Mouse (Mus musculus): ENCODE measurements around the gene Ddx21. TPM values are rescaled to one million over a fixed set of nuclear protein-coding genes. Genes with fewer than 3 reads are reported as not detected.
"Not testable (repeated sequence)": the region's sequence is repeated elsewhere in the genome, so short reads cannot be mapped to it uniquely, and the experiment has no call there.

The Ddx21 gene
- polyA plus RNA-seq, 1 experiment from 2014 or later, result 35.4 TPM

DNA sequence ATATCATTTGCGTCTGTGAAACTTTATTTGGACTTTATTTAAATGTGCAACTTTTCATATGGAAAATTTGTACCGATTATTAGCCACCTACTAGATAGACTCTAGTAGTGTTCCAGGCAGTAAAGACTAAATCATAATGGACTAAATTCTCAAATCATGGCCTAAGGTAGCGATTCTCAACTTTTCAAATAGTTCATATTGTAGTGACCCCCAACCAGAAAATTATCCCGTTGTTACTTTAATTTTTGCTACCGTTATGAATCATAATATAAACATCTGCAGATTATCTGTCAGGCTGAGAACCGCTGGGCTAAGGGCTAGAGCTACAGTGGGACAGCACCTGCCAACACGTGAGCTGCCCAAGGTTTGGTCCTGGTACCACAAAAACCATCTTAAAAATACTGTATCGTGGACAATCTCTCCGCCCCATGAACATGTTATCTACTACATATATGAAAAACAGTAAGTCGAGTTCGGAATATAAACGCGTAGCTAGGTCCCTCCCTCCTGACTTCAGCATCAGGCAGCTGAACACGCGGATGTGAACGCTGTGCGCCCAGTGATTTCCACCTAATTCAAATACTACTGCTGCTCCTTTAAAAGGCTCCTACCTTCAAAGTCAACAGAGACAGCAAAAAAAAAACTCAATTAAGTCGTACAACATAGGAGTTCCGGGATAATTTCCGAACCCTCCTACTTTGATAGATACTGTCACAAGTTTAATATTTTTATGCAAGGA is 859 bp downstream of the Ddx21 start:
- Histone ChIP-seq H3K9me3 (ENCODE audit: low read depth, low read length) (no peaks in the 10 kb centered on the region), H3K4me3 (ENCODE audit: low read depth, low read length) (peak overlapping the region; percentile 72), H3K4me2 (peak overlapping the region; percentile 88), H3K4me1 (ENCODE audit: insufficient read depth) (peaks cover 3% of the 10 kb centered on the region), H3K9ac (peak overlapping the region; percentile 62), H3K27me3 (ENCODE audit: insufficient read depth, low read length) (no peaks in the 10 kb centered on the region), H3K27ac (ENCODE audit: low read depth) (no peak overlapping the region), H3K36me3 (ENCODE audit: insufficient read depth) (peaks cover 21% of the 10 kb centered on the region)
- no peak for TF ChIP-seq CTCF (IDR thresholded peaks at IDR 0.05; ENCODE audit: low read depth)
- ATAC-seq (ENCODE audit: insufficient read depth) (no peak), DNase-seq (peak; percentile 37)
- 9% methylated on average over 20 of the region's 20 CpGs for WGBS

GRCm38 (mm10) chr10:62600056-62600455 is 2.0 kb downstream of the Ddx21 start:
- Histone ChIP-seq H3K4me3 (ENCODE audit: low read depth, low read length) (no peak overlapping the region), H3K27ac (ENCODE audit: low read depth) (no peak overlapping the region), H3K9ac (no peak overlapping the region), H3K4me2 (no peak overlapping the region), H3K27me3 (ENCODE audit: insufficient read depth, low read length) (no peaks in the 10 kb centered on the region), H3K4me1 (ENCODE audit: insufficient read depth) (peaks cover 3% of the 10 kb centered on the region), H3K36me3 (ENCODE audit: insufficient read depth) (peaks cover 32% of the 10 kb centered on the region), H3K9me3 (ENCODE audit: low read depth, low read length) (no peaks in the 10 kb centered on the region)
- no peak for ATAC-seq (ENCODE audit: insufficient read depth)
- TF ChIP-seq CTCF (IDR thresholded peaks at IDR 0.05; ENCODE audit: low read depth), result no peak
- DNase-seq, result no peak
- WGBS, result 84% methylated on average over 6 of the region's 6 CpGs

- 89% methylated on average over 3 of the region's 3 CpGs for WGBS
These were observed 2.8 kb downstream of the Ddx21 start for GRCm38 (mm10) chr10:62599311-62599710.

DNA sequence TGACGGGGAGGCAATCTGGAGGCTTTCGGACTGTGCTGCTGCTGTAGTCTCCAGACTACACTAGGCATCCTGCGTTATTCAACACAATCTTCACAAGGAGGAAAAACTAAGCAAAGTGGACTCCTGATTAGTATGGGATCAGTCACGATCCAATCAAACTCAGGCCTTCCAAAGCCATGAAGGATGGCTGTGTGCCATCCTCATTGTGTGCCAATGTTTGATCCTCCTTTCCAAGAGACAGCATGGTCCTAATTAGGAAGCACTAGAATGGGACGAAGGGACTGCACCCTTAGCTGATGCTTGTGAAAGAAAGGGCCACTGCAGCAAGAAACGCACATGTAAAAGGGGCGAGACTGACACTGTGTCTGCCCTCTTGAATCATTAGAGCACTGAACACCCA is 9.6 kb downstream of the Ddx21 start:
- H3K4me1 ChIP-seq (ENCODE audit: insufficient read depth), result no peaks in the 10 kb centered on the region
- H3K9ac ChIP-seq, result no peak overlapping the region
- TF ChIP-seq CTCF (IDR thresholded peaks at IDR 0.05; ENCODE audit: low read depth), result no peak
- ATAC-seq (ENCODE audit: insufficient read depth), result no peak
- H3K9me3 ChIP-seq (ENCODE audit: low read depth, low read length), result no peaks in the 10 kb centered on the region
- H3K27ac ChIP-seq (ENCODE audit: low read depth), result no peak overlapping the region
- no peak for DNase-seq
- H3K36me3 ChIP-seq (ENCODE audit: insufficient read depth), result peaks cover 95% of the 10 kb centered on the region
- H3K4me3 ChIP-seq (ENCODE audit: low read depth, low read length), result no peak overlapping the region
- H3K4me2 ChIP-seq, result no peak overlapping the region
- WGBS, result 85% methylated on average over 7 of the region's 7 CpGs
- H3K27me3 ChIP-seq (ENCODE audit: insufficient read depth, low read length), result no peaks in the 10 kb centered on the region

More at GRCm38 (mm10) chr10:62599311-62599710, 2.8 kb downstream of the Ddx21 start:
- H3K36me3 ChIP-seq (ENCODE audit: insufficient read depth), result peaks cover 40% of the 10 kb centered on the region
- not testable (repeated sequence) for H3K4me1 ChIP-seq (ENCODE audit: insufficient read depth); H3K27ac ChIP-seq (ENCODE audit: low read depth); H3K27me3 ChIP-seq (ENCODE audit: insufficient read depth, low read length); H3K9me3 ChIP-seq (ENCODE audit: low read depth, low read length); DNase-seq; ATAC-seq (ENCODE audit: insufficient read depth); H3K4me2 ChIP-seq; H3K9ac ChIP-seq; H3K4me3 ChIP-seq (ENCODE audit: low read depth, low read length)

DNA sequence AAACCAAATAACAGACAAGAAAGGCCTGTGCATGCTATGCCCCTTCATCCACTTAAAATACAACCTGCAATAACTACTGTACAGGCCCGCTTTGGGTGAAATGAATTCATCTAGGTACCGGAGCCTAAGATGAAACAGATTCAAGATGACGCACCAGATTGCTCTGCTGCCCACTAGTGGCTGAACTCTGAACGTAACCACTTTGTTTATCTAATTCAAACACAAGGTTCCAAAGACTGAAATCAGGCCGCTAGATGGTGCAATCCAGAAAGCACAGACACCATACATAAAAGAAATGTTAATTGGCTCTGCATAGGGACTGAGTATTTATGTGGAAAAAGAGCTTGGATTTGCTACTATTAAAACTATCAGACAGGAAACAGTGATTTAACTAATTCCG is 11.9 kb downstream of the Ddx21 start:
- Histone ChIP-seq H3K4me2 (no peak overlapping the region), H3K4me3 (ENCODE audit: low read depth, low read length) (no peak overlapping the region), H3K27me3 (ENCODE audit: insufficient read depth, low read length) (no peaks in the 10 kb centered on the region), H3K4me1 (ENCODE audit: insufficient read depth) (no peaks in the 10 kb centered on the region), H3K36me3 (ENCODE audit: insufficient read depth) (peaks cover 98% of the 10 kb centered on the region), H3K9ac (no peak overlapping the region), H3K27ac (ENCODE audit: low read depth) (no peak overlapping the region), H3K9me3 (ENCODE audit: low read depth, low read length) (no peaks in the 10 kb centered on the region)
- WGBS, result 36% methylated on average over 6 of the region's 6 CpGs
- 0 out of 2 replicates have a peak, but pooled peaks have one; percentile 62 for ATAC-seq (ENCODE audit: insufficient read depth)
- DNase-seq, result peak; percentile 97
- TF ChIP-seq CTCF (IDR thresholded peaks at IDR 0.05; ENCODE audit: low read depth), result peak; percentile 92

GRCm38 (mm10) chr10:62588616-62589015 is 13.5 kb downstream of the Ddx21 start:
- no peak for TF ChIP-seq CTCF (IDR thresholded peaks at IDR 0.05; ENCODE audit: low read depth)
- H3K36me3 ChIP-seq (ENCODE audit: insufficient read depth), result peaks cover 99% of the 10 kb centered on the region
- no peaks in the 10 kb centered on the region for H3K9me3 ChIP-seq (ENCODE audit: low read depth, low read length)
- H3K4me2 ChIP-seq, result no peak overlapping the region
- H3K27ac ChIP-seq (ENCODE audit: low read depth), result no peak overlapping the region
- no peak overlapping the region for H3K4me3 ChIP-seq (ENCODE audit: low read depth, low read length)
- H3K4me1 ChIP-seq (ENCODE audit: insufficient read depth), result no peaks in the 10 kb centered on the region
- 73% methylated on average over 4 of the region's 4 CpGs for WGBS
- DNase-seq (peak; percentile 35), ATAC-seq (ENCODE audit: insufficient read depth) (no peak)
- H3K27me3 ChIP-seq (ENCODE audit: insufficient read depth, low read length), result no peaks in the 10 kb centered on the region
- H3K9ac ChIP-seq, result no peak overlapping the region

DNA sequence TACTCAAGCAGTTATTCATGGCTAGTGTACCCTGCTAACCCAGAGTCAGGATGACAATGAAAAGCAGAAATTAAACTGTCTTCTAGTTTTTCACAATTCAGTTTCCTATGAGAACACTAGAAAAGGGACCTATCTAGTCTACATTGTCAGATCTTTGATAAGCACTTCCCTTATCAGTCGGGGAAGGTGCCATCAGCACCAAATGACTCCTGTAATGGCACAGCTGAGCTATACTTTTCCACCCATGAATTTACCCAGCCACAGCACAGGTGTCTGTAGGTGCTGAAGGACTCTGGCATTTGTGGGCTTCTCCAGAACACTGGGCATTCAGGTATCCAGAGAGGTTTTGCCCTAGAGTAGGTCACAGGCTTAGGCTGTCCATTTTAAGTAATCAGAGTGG is 18.8 kb downstream of the Ddx21 start:
- DNase-seq (no peak), ATAC-seq (ENCODE audit: insufficient read depth) (no peak)
- no peak overlapping the region for H3K27ac ChIP-seq (ENCODE audit: low read depth)
- no peaks in the 10 kb centered on the region for H3K9me3 ChIP-seq (ENCODE audit: low read depth, low read length)
- WGBS, result 82% methylated on average over 1 of the region's 1 CpGs
- no peak overlapping the region for H3K9ac ChIP-seq
- no peak overlapping the region for H3K4me2 ChIP-seq
- peaks cover 78% of the 10 kb centered on the region for H3K36me3 ChIP-seq (ENCODE audit: insufficient read depth)
- H3K4me3 ChIP-seq (ENCODE audit: low read depth, low read length), result no peak overlapping the region
- no peaks in the 10 kb centered on the region for H3K4me1 ChIP-seq (ENCODE audit: insufficient read depth)
- no peak for TF ChIP-seq CTCF (IDR thresholded peaks at IDR 0.05; ENCODE audit: low read depth)
- no peaks in the 10 kb centered on the region for H3K27me3 ChIP-seq (ENCODE audit: insufficient read depth, low read length)
